Mouse (Mus musculus): ENCODE measurements at regions not wholly inside any gene's neighbourhood (a gene's known extent, or its start where the extent isn't known, plus 50 kb on each side); places are given as distances from the start of the nearest gene placed in this dataset.
"Not testable (repeated sequence)": the region's sequence is repeated elsewhere in the genome, so short reads cannot be mapped to it uniquely, and the experiment has no call there.

GRCm38 (mm10) chr2:147974776-147975175 lies 72.0 kb downstream of the Foxa2 start:
- 40% methylated on average over 2 of the region's 2 CpGs for WGBS
- no peaks in the 10 kb centered on the region for H3K4me1 ChIP-seq (ENCODE audit: control insufficient read depth, insufficient read depth, low read length)
- H3K27ac ChIP-seq (ENCODE audit: control insufficient read depth, insufficient read depth, low read depth, low read length, poor library complexity) = no peak overlapping the region
- no peak for TF ChIP-seq POLR2A (IDR thresholded peaks at IDR 0.05; ENCODE audit: borderline replicate concordance, control insufficient read depth, low read depth, low read length)
- TF ChIP-seq CTCF (IDR thresholded peaks at IDR 0.05; ENCODE audit: control insufficient read depth, insufficient read depth, low read length) = no peak
- H3K4me3 ChIP-seq (replicated peaks; ENCODE audit: control insufficient read depth, low read depth, low read length) = no peak overlapping the region

DNA sequence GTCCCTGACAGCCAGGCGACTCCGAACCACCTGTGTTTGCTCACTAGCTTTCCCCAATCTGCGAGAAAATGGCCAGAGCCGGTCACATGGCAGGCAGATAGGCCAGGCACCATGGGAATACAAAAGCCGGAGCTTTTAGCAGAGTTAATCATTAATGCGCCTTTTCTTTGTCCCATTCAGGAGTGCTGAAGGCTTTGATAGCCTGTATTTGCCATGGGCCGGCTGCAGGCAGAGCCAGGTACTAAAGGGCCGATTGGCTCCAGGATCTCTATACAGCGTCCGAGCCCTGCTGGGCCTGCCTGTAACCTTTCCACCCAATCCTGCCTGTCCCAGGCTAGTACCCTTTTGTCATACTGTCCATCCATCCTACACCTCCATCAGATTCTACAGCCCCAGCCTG lies 78.1 kb downstream of the Foxa2 start:
- Histone ChIP-seq H3K27ac (ENCODE audit: control insufficient read depth, insufficient read depth, low read depth, low read length, poor library complexity) (no peak overlapping the region), H3K4me1 (ENCODE audit: control insufficient read depth, insufficient read depth, low read length) (no peaks in the 10 kb centered on the region), H3K4me3 (replicated peaks; ENCODE audit: control insufficient read depth, low read depth, low read length) (no peak overlapping the region)
- TF ChIP-seq POLR2A (IDR thresholded peaks at IDR 0.05; ENCODE audit: borderline replicate concordance, control insufficient read depth, low read depth, low read length) (no peak), CTCF (IDR thresholded peaks at IDR 0.05; ENCODE audit: control insufficient read depth, insufficient read depth, low read length) (no peak)
- WGBS = 74% methylated on average over 10 of the region's 10 CpGs

- no peak overlapping the region for H3K27ac ChIP-seq (ENCODE audit: control insufficient read depth, insufficient read depth, low read depth, low read length, poor library complexity)
- WGBS = 78% methylated on average over 9 of the region's 9 CpGs
Observed at GRCm38 (mm10) chr2:147967829-147968529, 78.8 kb downstream of the Foxa2 start.

DNA sequence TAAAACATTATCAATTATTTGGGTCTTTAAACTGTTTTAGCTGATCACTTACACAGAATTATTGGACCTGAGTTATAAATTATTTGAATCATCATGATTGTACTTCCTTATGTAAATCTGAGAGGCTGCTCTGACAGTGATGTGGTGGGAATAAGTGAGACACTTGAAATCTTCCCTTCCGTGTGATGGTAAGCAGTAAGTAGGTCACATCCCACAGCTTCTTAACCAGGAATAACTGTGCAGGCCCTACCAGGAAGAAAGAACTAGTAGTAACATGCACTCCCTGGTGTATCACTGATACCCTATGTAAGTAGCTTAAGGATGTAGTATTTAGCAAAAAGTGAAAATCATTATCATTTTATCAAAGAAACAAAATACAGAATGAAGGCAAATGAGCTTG lies 83.5 kb downstream of the Foxa2 start:
- H3K4me1 ChIP-seq (ENCODE audit: control insufficient read depth, insufficient read depth, low read length); H3K4me3 ChIP-seq (replicated peaks; ENCODE audit: control insufficient read depth, low read depth, low read length); H3K27ac ChIP-seq (ENCODE audit: control insufficient read depth, insufficient read depth, low read depth, low read length, poor library complexity): not testable (repeated sequence)
- WGBS = 88% methylated on average over 1 of the region's 1 CpGs

More at GRCm38 (mm10) chr2:147967829-147968529, 78.8 kb downstream of the Foxa2 start:
- TF ChIP-seq POLR2A (IDR thresholded peaks at IDR 0.05; ENCODE audit: borderline replicate concordance, control insufficient read depth, low read depth, low read length) = no peak
- no peak for TF ChIP-seq CTCF (IDR thresholded peaks at IDR 0.05; ENCODE audit: control insufficient read depth, insufficient read depth, low read length)
- Histone ChIP-seq H3K4me3 (replicated peaks; ENCODE audit: control insufficient read depth, low read depth, low read length) (no peak overlapping the region), H3K4me1 (ENCODE audit: control insufficient read depth, insufficient read depth, low read length) (no peaks in the 10 kb centered on the region)

- no peak overlapping the region for H3K27ac ChIP-seq (ENCODE audit: control insufficient read depth, insufficient read depth, low read depth, low read length, poor library complexity)
- TF ChIP-seq CTCF (IDR thresholded peaks at IDR 0.05; ENCODE audit: control insufficient read depth, insufficient read depth, low read length) = no peak
- H3K4me1 ChIP-seq (ENCODE audit: control insufficient read depth, insufficient read depth, low read length) = no peaks in the 10 kb centered on the region
- no peak overlapping the region for H3K4me3 ChIP-seq (replicated peaks; ENCODE audit: control insufficient read depth, low read depth, low read length)
- 68% methylated on average over 6 of the region's 6 CpGs for WGBS
Observed at GRCm38 (mm10) chr2:147961633-147962032, 85.1 kb downstream of the Foxa2 start.

DNA sequence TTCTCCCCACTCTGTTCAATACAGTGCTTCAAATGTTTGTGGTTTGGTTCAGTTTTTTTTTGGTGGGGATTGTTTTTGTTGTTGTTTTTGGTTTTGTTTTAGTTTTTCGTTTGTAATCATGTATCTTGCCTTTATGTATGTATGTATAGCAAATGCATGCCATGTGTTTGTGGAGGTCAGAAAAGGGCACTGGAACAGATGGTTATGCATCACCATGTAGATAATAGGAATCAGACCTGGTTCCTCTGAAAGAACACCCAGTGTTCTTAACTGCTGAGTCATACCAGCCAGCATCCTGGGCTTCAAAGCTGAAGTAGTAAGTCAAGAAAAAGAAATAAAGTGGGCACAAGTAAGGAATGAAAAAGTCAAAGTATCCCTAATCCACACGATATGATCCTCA lies 92.6 kb downstream of the Foxa2 start:
- Histone ChIP-seq H3K4me1 (ENCODE audit: control insufficient read depth, insufficient read depth, low read length) (no peaks in the 10 kb centered on the region), H3K27ac (ENCODE audit: control insufficient read depth, insufficient read depth, low read depth, low read length, poor library complexity) (no peak overlapping the region), H3K4me3 (replicated peaks; ENCODE audit: control insufficient read depth, low read depth, low read length) (no peak overlapping the region)
- 76% methylated on average over 2 of the region's 2 CpGs for WGBS
- TF ChIP-seq CTCF (IDR thresholded peaks at IDR 0.05; ENCODE audit: control insufficient read depth, insufficient read depth, low read length) = no peak
- no peak for TF ChIP-seq POLR2A (IDR thresholded peaks at IDR 0.05; ENCODE audit: borderline replicate concordance, control insufficient read depth, low read depth, low read length)

DNA sequence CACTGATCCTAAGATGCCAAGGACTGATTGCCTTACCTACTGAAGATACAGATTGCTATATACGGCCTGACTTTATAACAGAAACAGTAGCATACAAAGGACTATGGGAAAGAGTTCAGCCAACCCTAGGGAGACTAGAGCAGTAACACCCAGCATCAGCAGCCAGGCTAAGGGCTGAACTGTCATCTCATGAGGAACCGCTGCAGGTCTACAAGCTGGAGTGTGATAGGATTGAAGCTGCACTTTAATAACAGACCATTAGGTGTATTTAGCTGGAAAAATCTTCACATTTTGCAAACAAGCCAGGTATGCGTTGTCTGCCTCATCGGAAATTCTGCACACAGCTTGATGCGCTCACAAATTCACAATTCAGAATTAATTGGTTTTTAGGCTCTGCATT lies 95.5 kb downstream of the Foxa2 start:
- WGBS = 90% methylated on average over 5 of the region's 5 CpGs
- H3K27ac ChIP-seq (ENCODE audit: control insufficient read depth, insufficient read depth, low read depth, low read length, poor library complexity) = no peak overlapping the region
- no peak for TF ChIP-seq CTCF (IDR thresholded peaks at IDR 0.05; ENCODE audit: control insufficient read depth, insufficient read depth, low read length)
- no peak for TF ChIP-seq POLR2A (IDR thresholded peaks at IDR 0.05; ENCODE audit: borderline replicate concordance, control insufficient read depth, low read depth, low read length)
- no peak overlapping the region for H3K4me3 ChIP-seq (replicated peaks; ENCODE audit: control insufficient read depth, low read depth, low read length)
- no peaks in the 10 kb centered on the region for H3K4me1 ChIP-seq (ENCODE audit: control insufficient read depth, insufficient read depth, low read length)

GRCm38 (mm10) chr2:147944171-147945040 lies 102.4 kb downstream of the Foxa2 start:
- TF ChIP-seq CTCF (IDR thresholded peaks at IDR 0.05; ENCODE audit: control insufficient read depth, insufficient read depth, low read length) (no peak), POLR2A (IDR thresholded peaks at IDR 0.05; ENCODE audit: borderline replicate concordance, control insufficient read depth, low read depth, low read length) (no peak)
- Histone ChIP-seq H3K4me3 (replicated peaks; ENCODE audit: control insufficient read depth, low read depth, low read length) (no peak overlapping the region), H3K27ac (ENCODE audit: control insufficient read depth, insufficient read depth, low read depth, low read length, poor library complexity) (no peak overlapping the region), H3K4me1 (ENCODE audit: control insufficient read depth, insufficient read depth, low read length) (no peaks in the 10 kb centered on the region)
- 68% methylated on average over 7 of the region's 7 CpGs for WGBS
